Mouse (Mus musculus) CH12.LX (cell line): ENCODE results near the gene Dnah12. TPM values are rescaled to one million over a fixed set of nuclear protein-coding genes. Genes with fewer than 3 reads are reported as not detected.

Source experiments
- DNase-seq: peaks from one replicate; pipeline ENCODE4 v3.0.0-alpha.2; 2013; ENCODE audit errors: extremely low read depth
- H3K27ac ChIP-seq: 2 replicates; pipeline ENCODE4 v1.5.1; 2012; ENCODE audit warnings: low read depth, mild to moderate bottlenecking, control low read depth, moderate library complexity; ENCODE audit not compliant: insufficient read depth
- H3K27me3 ChIP-seq: replicated peaks from 2 replicates; pipeline ENCODE3; 2012; ENCODE audit warnings: inconsistent platforms
- H3K36me3 ChIP-seq, 2 experiments: replicated peaks in 1 of 2; 2 replicates each; pipeline versions ENCODE3 to v1.6.1; 2012; ENCODE audit warnings: inconsistent platforms in 1 of 2, low read length in 1 of 2, mild to moderate bottlenecking in 1 of 2, mixed read lengths in 1 of 2, moderate library complexity in 1 of 2; ENCODE audit not compliant: control insufficient read depth in 1 of 2, insufficient read depth in 1 of 2
- H3K4me1 ChIP-seq, 2 experiments: 2 replicates each; pipeline ENCODE4 v1.6.1; 2012; ENCODE audit warnings: inconsistent platforms in 1 of 2, moderate library complexity in 1 of 2; ENCODE audit not compliant: insufficient read depth in 2 of 2, control insufficient read depth in 1 of 2
- H3K4me2 ChIP-seq: 2 replicates; pipeline ENCODE4 v1.6.1; 2012; ENCODE audit warnings: low read depth, mild to moderate bottlenecking, control low read depth; ENCODE audit not compliant: poor library complexity, insufficient read depth, severe bottlenecking
- H3K4me3 ChIP-seq, 3 experiments: fragments of 150-350 bp in 1 of 3; sonication (generic) in 1 of 3; replicated peaks in 1 of 3; 2 replicates each; pipeline versions ENCODE3 to v1.5.1; 2011 to 2012; ENCODE audit warnings: low read depth in 2 of 3, low read length in 2 of 3, mild to moderate bottlenecking in 2 of 3, moderate library complexity in 2 of 3, control low read depth in 1 of 3, improper control_type of control experiment in 1 of 3, inconsistent platforms in 1 of 3, mixed read lengths in 1 of 3; ENCODE audit not compliant: poor library complexity in 1 of 3
- H3K79me2 ChIP-seq: replicated peaks from 2 replicates; pipeline ENCODE4 v1.6.1; 2012; ENCODE audit warnings: mild to moderate bottlenecking, moderate library complexity; ENCODE audit not compliant: control insufficient read depth, poor library complexity, insufficient read depth, severe bottlenecking; ENCODE audit errors: extremely low read depth
- H3K9ac ChIP-seq: 2 replicates; pipeline ENCODE4 v1.6.1; 2012; ENCODE audit warnings: low read depth, mild to moderate bottlenecking, control low read depth, moderate library complexity; ENCODE audit not compliant: insufficient read depth
- H3K9me3 ChIP-seq: replicated peaks from 2 replicates; pipeline ENCODE3; 2012; ENCODE audit warnings: low read length, inconsistent platforms, mixed read lengths
- BHLHE40 ChIP-seq: IDR thresholded peaks from 2 replicates; pipeline ENCODE4 v1.6.1; 2011; ENCODE audit warnings: mild to moderate bottlenecking, low read depth, low read length, improper control_type of control experiment
- CHD1 ChIP-seq: IDR thresholded peaks from 2 replicates; pipeline ENCODE4 v1.6.1; 2012; ENCODE audit warnings: low read depth, low read length, improper control_type of control experiment, inconsistent platforms
- CHD2 ChIP-seq: IDR thresholded peaks from 2 replicates; pipeline ENCODE4 v1.6.1; 2011; ENCODE audit warnings: low read length, improper control_type of control experiment
- E2F4 ChIP-seq: IDR thresholded peaks from 2 replicates; pipeline ENCODE4 v1.6.1; 2011; ENCODE audit warnings: low read depth, low read length, improper control_type of control experiment; ENCODE audit not compliant: insufficient replicate concordance
- ELF1 ChIP-seq: IDR thresholded peaks from 2 replicates; pipeline ENCODE4 v1.6.1; 2014; ENCODE audit warnings: low read depth, mild to moderate bottlenecking, inconsistent platforms, low read length, improper control_type of control experiment
- EP300 ChIP-seq: IDR thresholded peaks from 2 replicates; pipeline ENCODE4 v1.6.1; 2011; ENCODE audit warnings: low read length, improper control_type of control experiment
- ETS1 ChIP-seq: conservative IDR thresholded peaks from 2 replicates; pipeline ENCODE4 v1.6.1; 2012; ENCODE audit warnings: low read depth, mild to moderate bottlenecking, inconsistent platforms, low read length, improper control_type of control experiment, moderate library complexity
- GABPA ChIP-seq: IDR thresholded peaks from 2 replicates; pipeline ENCODE4 v1.6.1; 2012; ENCODE audit warnings: low read depth, low read length, improper control_type of control experiment, inconsistent platforms; ENCODE audit not compliant: insufficient replicate concordance
- HCFC1 ChIP-seq: IDR thresholded peaks from 2 replicates; pipeline ENCODE4 v1.6.1; 2012; ENCODE audit warnings: low read depth, mild to moderate bottlenecking, inconsistent platforms, low read length, improper control_type of control experiment
- IRF4 ChIP-seq: IDR thresholded peaks from 2 replicates; pipeline ENCODE4 v1.6.1; 2014; ENCODE audit warnings: low read depth, mild to moderate bottlenecking, inconsistent platforms, low read length, improper control_type of control experiment
- JUN ChIP-seq: IDR thresholded peaks from 2 replicates; pipeline ENCODE4 v1.6.1; 2011; ENCODE audit warnings: low read depth, mild to moderate bottlenecking, low read length, improper control_type of control experiment, moderate library complexity; ENCODE audit not compliant: insufficient read depth
- KAT2A ChIP-seq: IDR thresholded peaks from 2 replicates; pipeline ENCODE4 v1.6.1; 2012; ENCODE audit warnings: low read length, improper control_type of control experiment, inconsistent platforms; ENCODE audit not compliant: insufficient replicate concordance
- MAFK ChIP-seq: IDR thresholded peaks from 2 replicates; pipeline ENCODE4 v1.6.1; 2011; ENCODE audit warnings: low read length, improper control_type of control experiment; ENCODE audit not compliant: insufficient replicate concordance
- MAZ ChIP-seq: IDR thresholded peaks from 2 replicates; pipeline ENCODE4 v1.6.1; 2012; ENCODE audit warnings: low read depth, mild to moderate bottlenecking, inconsistent platforms, low read length, improper control_type of control experiment, moderate library complexity
- MXI1 ChIP-seq: IDR thresholded peaks from 2 replicates; pipeline ENCODE4 v1.6.1; 2011; ENCODE audit warnings: mild to moderate bottlenecking, low read depth, low read length, improper control_type of control experiment
- MYC ChIP-seq: IDR thresholded peaks from 2 replicates; pipeline ENCODE4 v1.6.1; 2011; ENCODE audit warnings: low read depth, mild to moderate bottlenecking, improper control_type of control experiment, low read length
- NELFE ChIP-seq: IDR thresholded peaks from 2 replicates; pipeline ENCODE4 v1.6.1; 2011; ENCODE audit warnings: low read depth, low read length, improper control_type of control experiment
- PAX5 ChIP-seq: IDR thresholded peaks from 2 replicates; pipeline ENCODE4 v1.6.1; 2012; ENCODE audit warnings: low read length, inconsistent platforms, mixed read lengths
- POLR2AphosphoS2 ChIP-seq: IDR thresholded peaks from 2 replicates; pipeline ENCODE4 v1.6.1; 2011; ENCODE audit warnings: low read depth, low read length, improper control_type of control experiment
- RAD21 ChIP-seq: IDR thresholded peaks from 2 replicates; pipeline ENCODE4 v1.6.1; 2011; ENCODE audit warnings: low read depth, mild to moderate bottlenecking, low read length, improper control_type of control experiment, moderate library complexity
- SIN3A ChIP-seq: IDR thresholded peaks from 2 replicates; pipeline ENCODE4 v1.6.1; 2012; ENCODE audit warnings: low read length, improper control_type of control experiment, inconsistent platforms
- SMC3 ChIP-seq: IDR thresholded peaks from 2 replicates; pipeline ENCODE4 v1.6.1; 2011; ENCODE audit warnings: low read depth, low read length, improper control_type of control experiment
- TBP ChIP-seq: conservative IDR thresholded peaks from 2 replicates; pipeline ENCODE4 v1.6.1; 2011; ENCODE audit warnings: low read depth, low read length, improper control_type of control experiment
- UBTF ChIP-seq: IDR thresholded peaks from 2 replicates; pipeline ENCODE4 v1.6.1; 2012; ENCODE audit warnings: low read depth, mild to moderate bottlenecking, inconsistent platforms, low read length, improper control_type of control experiment, moderate library complexity
- USF1 ChIP-seq: IDR thresholded peaks from 2 replicates; pipeline ENCODE4 v1.6.1; 2014; ENCODE audit warnings: low read depth, mild to moderate bottlenecking, inconsistent platforms, low read length, improper control_type of control experiment
- ZC3H11A ChIP-seq: IDR thresholded peaks from 2 replicates; pipeline ENCODE4 v1.6.1; 2012; ENCODE audit warnings: low read depth, mild to moderate bottlenecking, inconsistent platforms, low read length, improper control_type of control experiment
- ZKSCAN1 ChIP-seq: IDR thresholded peaks from 2 replicates; pipeline ENCODE4 v1.6.1; 2012; ENCODE audit warnings: low read depth, inconsistent platforms, low read length, improper control_type of control experiment, borderline replicate concordance
- ZMIZ1 ChIP-seq: IDR thresholded peaks from 2 replicates; pipeline ENCODE4 v1.6.1; 2012; ENCODE audit warnings: low read depth, mild to moderate bottlenecking, inconsistent platforms, low read length, improper control_type of control experiment
- ZNF384 ChIP-seq: IDR thresholded peaks from 2 replicates; pipeline ENCODE4 v1.6.1; 2012; ENCODE audit warnings: low read depth, low read length, improper control_type of control experiment, inconsistent platforms
- dilution Hi-C: fragments of 300-500 bp; cut with MboI; formaldehyde crosslinking; loops from 2 replicates; pipeline ENCODE4 v1.14.3; 2020; ENCODE audit warnings: low sequenced_read_pairs; ENCODE audit not compliant: extremely low pct_unique_long_range_greater_than_20kb, extremely low pct_ligation_motif_present
- in situ Hi-C: fragments of 300-500 bp; cut with MboI; formaldehyde crosslinking; loops from 3 replicates; pipeline ENCODE4 v1.14.3; 2019; ENCODE audit warnings: low sequenced_read_pairs, low pct_ligation_motif_present, low pct_unique_long_range_greater_than_20kb, mixed read lengths
- polyA plus RNA-seq: library from polyadenylated mRNA; unstranded; fragments of >175 nt; gene quantifications from 2 replicates; pipeline ENCODE4 v1.2.1, GENCODE M21; 2012; ENCODE audit warnings: low read depth; ENCODE audit not compliant: insufficient read length
- total RNA-seq, 2 experiments: library from RNA; depleted of rRNA; stranded (reverse); fragments of 300-350 nt in 1 of 2; fragments of >200 nt in 1 of 2; gene quantifications; 2 replicates each; pipeline ENCODE4 v1.2.3; 2012 to 2014

The Dnah12 gene
- total and polyA plus RNA-seq, 3 experiments: 0.04 to 0.13 (median 0.04) TPM

- Histone ChIP-seq H3K27ac (no peak overlapping the region), H3K9me3 (no peaks in the 10 kb centered on the region), H3K4me1 (no peaks in the 10 kb centered on the region), H3K36me3 (peaks cover 0 to 2% of the 10 kb centered on the region in 2 experiments), H3K9ac (no peak overlapping the region), H3K27me3 (no peaks in the 10 kb centered on the region), H3K79me2 (no peaks in the 10 kb centered on the region), H3K4me2 (no peak overlapping the region), H3K4me3 (no peak overlapping the region)
- in situ Hi-C loops: no loop called here
- dilution Hi-C loops: no loop called here
- TF ChIP-seq JUN (no peak), CHD2 (no peak), E2F4 (no peak), HCFC1 (no peak), MXI1 (no peak), ETS1 (no peak), POLR2AphosphoS2 (no peak), MAZ (no peak), CHD1 (no peak), ZKSCAN1 (no peak), RAD21 (no peak), SIN3A (no peak), EP300 (no peak), USF1 (no peak), NELFE (no peak), IRF4 (no peak), MYC (no peak), MAFK (no peak), SMC3 (no peak), ELF1 (no peak)
- DNase-seq: no peak
Observed at GRCm38 (mm10) chr14:26911826-26912225, 218.8 kb downstream of the Dnah12 start.

GRCm38 (mm10) chr14:26913681-26914268 is 220.7 kb downstream of the Dnah12 start:
- no peak for TF ChIP-seq SIN3A
- TF ChIP-seq ETS1: no peak
- TF ChIP-seq E2F4: no peak
- TF ChIP-seq KAT2A: no peak
- no peak for TF ChIP-seq ZNF384
- TF ChIP-seq USF1: no peak
- no peak for TF ChIP-seq TBP
- TF ChIP-seq PAX5: no peak
- TF ChIP-seq UBTF: no peak
- TF ChIP-seq EP300: no peak
- no peak for TF ChIP-seq ZMIZ1
- no peak for TF ChIP-seq SMC3
- TF ChIP-seq POLR2AphosphoS2: no peak
- TF ChIP-seq BHLHE40: no peak
- no peak for TF ChIP-seq MAFK
- TF ChIP-seq ZC3H11A: no peak
- TF ChIP-seq ZKSCAN1: no peak
- TF ChIP-seq GABPA: no peak
- Histone ChIP-seq H3K27me3 (no peaks in the 10 kb centered on the region), H3K4me1 (no peaks in the 10 kb centered on the region), H3K79me2 (no peaks in the 10 kb centered on the region), H3K4me3 (no peak overlapping the region), H3K36me3 (peaks cover 0 to 2% of the 10 kb centered on the region in 2 experiments), H3K4me2 (no peak overlapping the region), H3K27ac (no peak overlapping the region), H3K9me3 (no peaks in the 10 kb centered on the region), H3K9ac (no peak overlapping the region)
- no peak for DNase-seq
- in situ Hi-C loops (no loop called here), dilution Hi-C loops (no loop called here)
